Mouse (Mus musculus) embryonic facial prominence, embryonic 14.5 days (tissue): ENCODE measurements around the gene Fbxl15. TPM values are rescaled to one million over a fixed set of nuclear protein-coding genes. Genes with fewer than 3 reads are reported as not detected.
A peak's percentile ranks its signal among the peaks of the same experiment; 100 is the strongest.

Source experiments
- ATAC-seq: fragments of 200-750 bp; cut with Nextera tagmentation; 2 replicates; pipeline ENCODE4 v1.8.0; 2017; ENCODE audit warnings: low read depth, moderate number of reproducible peaks, moderate TSS enrichment
- DNase-seq: peaks from one replicate; pipeline ENCODE4 v3.0.0-alpha.2; 2015; ENCODE audit warnings: low spot score
- H3K27ac ChIP-seq: fragments of 300-500 bp; sonication (generic); replicated peaks from 2 replicates; pipeline ENCODE4 v1.5.1; 2014; ENCODE audit warnings: low read depth, mild to moderate bottlenecking, low read length, moderate library complexity
- H3K27me3 ChIP-seq: fragments of 300-500 bp; sonication (generic); replicated peaks from 2 replicates; pipeline ENCODE4 v1.6.1; 2014; ENCODE audit warnings: low read length; ENCODE audit not compliant: control insufficient read depth, insufficient read depth
- H3K36me3 ChIP-seq: fragments of 300-500 bp; sonication (generic); 2 replicates; pipeline ENCODE4 v1.6.1; 2014; ENCODE audit warnings: low read length, mixed read lengths; ENCODE audit not compliant: control insufficient read depth, insufficient read depth
- H3K4me1 ChIP-seq: fragments of 300-500 bp; sonication (generic); 2 replicates; pipeline ENCODE4 v1.6.1; 2014; ENCODE audit warnings: antibody characterized with exemption, low read length; ENCODE audit not compliant: control insufficient read depth, insufficient read depth
- H3K4me2 ChIP-seq: fragments of 300-500 bp; sonication (generic); 2 replicates; pipeline ENCODE4 v1.6.1; 2014; ENCODE audit warnings: low read depth, mild to moderate bottlenecking, low read length, moderate library complexity, mixed read lengths
- H3K4me3 ChIP-seq: fragments of 300-500 bp; sonication (generic); 2 replicates; pipeline ENCODE4 v1.5.1; 2014; ENCODE audit warnings: low read depth, mild to moderate bottlenecking, low read length
- H3K9ac ChIP-seq: fragments of 300-500 bp; sonication (generic); 2 replicates; pipeline ENCODE4 v1.6.1; 2014; ENCODE audit warnings: low read depth, mild to moderate bottlenecking, low read length, moderate library complexity, mixed read lengths
- H3K9me3 ChIP-seq: fragments of 300-500 bp; sonication (generic); 2 replicates; pipeline ENCODE4 v1.6.1; 2016; ENCODE audit warnings: low read length; ENCODE audit not compliant: control insufficient read depth
- WGBS: fragments of 180-500 bp; shearing (Covaris S2); extraction: QIAGEN DNeasy Blood & Tissue Kit; methylation state at CpG from one replicate; pipeline ENCODE4 v1.1.7; 2014; 5-methylcytosine and 5-hydroxymethylcytosine counted together
- polyA plus RNA-seq: library from polyadenylated mRNA; unstranded; fragments of >200 nt; fragmentation: Nextera tagmentation; extraction: Ambion mirVana; gene quantifications from 2 replicates; pipeline ENCODE4 v1.2.1, GENCODE M21; 2014

Fbxl15 gene
- polyA plus RNA-seq, 1 experiment from 2014 or later: 13.8 TPM

DNA sequence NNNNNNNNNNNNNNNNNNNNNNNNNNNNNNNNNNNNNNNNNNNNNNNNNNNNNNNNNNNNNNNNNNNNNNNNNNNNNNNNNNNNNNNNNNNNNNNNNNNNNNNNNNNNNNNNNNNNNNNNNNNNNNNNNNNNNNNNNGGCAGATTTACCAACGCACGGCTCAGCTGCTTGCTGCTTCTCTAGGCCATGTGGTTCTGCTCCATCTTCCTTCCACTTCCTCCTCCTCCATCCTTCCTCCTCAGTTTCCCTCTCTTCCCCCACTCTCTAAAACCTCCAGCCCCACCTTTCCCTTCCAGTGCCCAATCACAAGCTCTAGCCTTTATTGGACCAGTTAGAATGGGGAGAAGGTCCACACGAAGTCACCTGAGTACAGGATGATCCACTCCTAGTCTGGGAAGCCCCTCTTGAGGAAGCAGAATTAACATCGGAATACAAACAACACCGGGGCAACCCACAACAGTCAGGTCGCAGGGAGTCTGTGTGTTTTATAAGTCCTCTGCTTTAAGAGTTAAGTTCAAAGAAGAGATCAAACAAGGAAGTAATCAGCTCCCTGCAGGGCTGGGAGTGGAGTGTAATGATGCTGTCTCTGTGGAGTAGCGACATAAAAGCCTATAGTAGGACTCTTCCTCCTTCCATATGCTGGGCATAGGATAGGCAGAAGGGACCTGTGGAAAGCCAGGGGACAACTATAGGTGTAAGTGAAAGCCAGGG lies 16.9 kb downstream of the Fbxl15 start:
- WGBS: 21% methylated on average over 7 of the region's 7 CpGs
- no peak overlapping the region for H3K4me3 ChIP-seq
- H3K4me2 ChIP-seq: no peak overlapping the region
- DNase-seq: no peak
- H3K36me3 ChIP-seq: no peaks in the 10 kb centered on the region
- H3K27ac ChIP-seq: no peak overlapping the region
- no peak for ATAC-seq
- H3K4me1 ChIP-seq: 0 out of 2 replicates have a peak, but pooled peaks cover 7% of the 10 kb centered on the region
- H3K9ac ChIP-seq: no peak overlapping the region
- H3K27me3 ChIP-seq: no peaks in the 10 kb centered on the region
- no peaks in the 10 kb centered on the region for H3K9me3 ChIP-seq

DNA sequence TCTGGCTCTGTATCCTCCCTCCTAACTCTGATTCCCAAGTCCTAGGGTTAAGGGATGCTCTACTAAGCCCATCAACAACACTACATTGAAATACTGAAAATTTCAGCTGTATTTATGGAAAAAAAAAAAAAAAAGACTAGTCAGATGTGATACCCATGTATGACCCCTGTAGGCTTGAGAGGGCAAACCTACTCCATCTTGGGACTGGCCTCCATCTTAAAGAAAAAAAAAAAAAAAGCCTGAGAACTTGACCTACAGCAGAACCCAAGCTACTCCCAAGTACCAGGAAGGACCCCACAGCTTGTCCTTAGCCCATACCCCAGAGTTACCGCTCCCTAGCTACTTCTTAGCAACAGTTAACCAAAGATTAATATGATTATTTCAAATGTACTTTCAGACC lies 19.2 kb downstream of the Fbxl15 start:
- Histone ChIP-seq H3K4me3 (no peak overlapping the region), H3K27me3 (no peaks in the 10 kb centered on the region), H3K4me2 (no peak overlapping the region), H3K27ac (no peak overlapping the region), H3K9me3 (no peaks in the 10 kb centered on the region), H3K9ac (no peak overlapping the region), H3K36me3 (no peaks in the 10 kb centered on the region), H3K4me1 (0 out of 2 replicates have a peak, but pooled peaks cover 9% of the 10 kb centered on the region)
- DNase-seq (no peak), ATAC-seq (no peak)
- WGBS: 95% methylated on average over 1 of the region's 1 CpGs

DNA sequence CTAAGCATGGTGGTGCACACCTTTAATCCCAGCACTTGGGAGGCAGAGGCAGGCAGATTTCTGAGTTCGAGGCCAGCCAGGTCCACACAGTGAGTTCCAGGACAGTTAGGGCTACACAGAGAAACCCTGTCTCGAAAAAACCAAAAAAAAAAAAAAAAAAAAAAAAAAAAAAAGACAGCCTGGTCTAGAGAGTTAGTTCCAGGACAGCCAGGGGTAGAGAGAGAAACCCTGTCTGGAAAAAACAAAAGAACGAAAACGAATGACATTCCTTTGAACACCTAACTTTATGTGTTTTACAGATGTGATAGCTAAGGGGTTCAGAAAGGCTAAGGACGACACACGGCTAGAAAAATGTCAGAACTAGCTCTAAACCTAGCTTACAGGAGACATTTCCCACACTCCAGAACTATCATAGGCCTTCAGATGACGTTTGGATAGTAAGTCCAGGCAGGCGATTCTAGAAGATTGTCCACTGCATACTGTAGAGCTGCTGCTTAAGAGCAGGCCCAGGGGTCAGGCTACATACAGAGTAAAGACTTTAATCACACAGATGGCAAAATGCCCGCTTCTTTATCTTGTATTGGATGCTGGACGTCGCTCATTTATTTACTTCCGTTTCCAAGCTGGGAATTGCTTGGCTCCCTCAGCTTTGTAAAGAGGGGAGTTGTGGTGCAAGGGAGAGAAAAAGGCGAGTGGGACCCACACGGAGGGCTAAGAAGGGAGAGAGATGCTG lies 20.1 kb downstream of the Fbxl15 start:
- Histone ChIP-seq H3K9me3 (no peaks in the 10 kb centered on the region), H3K4me3 (peak overlapping the region; percentile 74), H3K4me2 (peak overlapping the region; percentile 92), H3K27me3 (no peaks in the 10 kb centered on the region), H3K27ac (peak overlapping the region; percentile 84), H3K4me1 (0 out of 2 replicates have a peak, but pooled peaks cover 9% of the 10 kb centered on the region), H3K9ac (peak overlapping the region; percentile 88), H3K36me3 (no peaks in the 10 kb centered on the region)
- 28% methylated on average over 14 of the region's 14 CpGs for WGBS
- DNase-seq (peak; percentile 59), ATAC-seq (no peak)

DNA sequence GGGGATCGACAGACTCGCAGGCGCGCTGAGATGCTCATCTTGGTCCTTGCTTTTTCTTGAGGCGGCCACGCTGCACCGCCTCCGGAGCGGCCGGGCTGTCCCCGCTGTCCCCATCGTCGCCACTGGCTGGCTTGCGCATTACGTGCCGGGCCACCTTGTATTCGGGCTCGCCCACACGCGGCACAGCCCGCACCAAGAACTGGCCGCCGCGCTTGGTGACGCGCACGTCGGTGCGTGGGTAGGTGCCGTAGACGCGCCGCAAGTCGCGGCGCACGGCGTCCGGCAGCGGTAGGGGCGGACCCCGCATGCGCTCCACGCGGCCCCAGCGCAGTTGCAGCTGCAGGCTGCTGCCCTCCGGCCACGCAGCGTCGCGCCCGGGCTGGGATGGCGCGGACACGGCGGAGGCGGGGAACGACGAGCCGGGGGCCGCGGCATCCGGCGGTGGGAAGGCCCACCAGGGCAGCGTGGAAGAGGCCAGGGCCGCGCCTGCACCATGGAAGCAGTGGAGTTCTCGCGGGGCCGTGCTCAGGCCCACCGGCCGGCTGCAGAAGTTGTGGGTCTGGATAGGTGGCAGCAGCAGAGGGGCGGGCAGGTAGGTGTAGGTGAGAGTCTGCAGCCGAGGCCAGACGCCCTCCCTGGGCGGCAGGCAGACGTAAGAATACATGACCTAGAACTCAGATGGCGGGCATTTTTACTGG lies 20.9 kb downstream of the Fbxl15 start:
- Histone ChIP-seq H3K27me3 (no peaks in the 10 kb centered on the region), H3K4me3 (peak overlapping the region; percentile 74), H3K9me3 (no peaks in the 10 kb centered on the region), H3K9ac (peak overlapping the region; percentile 88), H3K4me1 (0 out of 2 replicates have a peak, but pooled peaks cover 9% of the 10 kb centered on the region), H3K4me2 (peak overlapping the region; percentile 92), H3K36me3 (no peaks in the 10 kb centered on the region), H3K27ac (peak overlapping the region; percentile 84)
- under 1% methylated on average over 69 of the region's 78 CpGs for WGBS
- ATAC-seq: peak; percentile 93
- DNase-seq: peak; percentile 89

DNA sequence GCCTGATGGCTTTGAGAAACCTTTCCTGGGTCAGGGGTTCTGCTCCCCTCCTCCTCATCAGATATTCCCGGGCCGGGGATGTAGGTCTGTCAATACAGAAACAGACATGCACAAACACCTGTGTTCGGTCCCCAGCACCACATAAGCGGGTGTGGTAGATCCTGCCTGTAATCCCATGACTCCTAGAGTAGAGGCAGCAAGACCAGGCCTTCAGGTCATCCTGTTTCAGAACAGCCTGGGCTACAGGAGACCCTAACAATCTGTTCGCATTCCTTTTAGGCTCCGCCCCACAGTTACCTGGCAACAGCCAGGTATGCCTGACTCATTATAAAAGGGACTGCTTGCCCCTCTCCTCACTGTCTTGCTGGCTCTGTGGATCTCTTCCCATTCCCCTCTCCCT lies 21.6 kb downstream of the Fbxl15 start:
- Histone ChIP-seq H3K4me3 (peak overlapping the region; percentile 74), H3K27ac (peak overlapping the region; percentile 84; the same call in 1 of the 2 replicates)

DNA sequence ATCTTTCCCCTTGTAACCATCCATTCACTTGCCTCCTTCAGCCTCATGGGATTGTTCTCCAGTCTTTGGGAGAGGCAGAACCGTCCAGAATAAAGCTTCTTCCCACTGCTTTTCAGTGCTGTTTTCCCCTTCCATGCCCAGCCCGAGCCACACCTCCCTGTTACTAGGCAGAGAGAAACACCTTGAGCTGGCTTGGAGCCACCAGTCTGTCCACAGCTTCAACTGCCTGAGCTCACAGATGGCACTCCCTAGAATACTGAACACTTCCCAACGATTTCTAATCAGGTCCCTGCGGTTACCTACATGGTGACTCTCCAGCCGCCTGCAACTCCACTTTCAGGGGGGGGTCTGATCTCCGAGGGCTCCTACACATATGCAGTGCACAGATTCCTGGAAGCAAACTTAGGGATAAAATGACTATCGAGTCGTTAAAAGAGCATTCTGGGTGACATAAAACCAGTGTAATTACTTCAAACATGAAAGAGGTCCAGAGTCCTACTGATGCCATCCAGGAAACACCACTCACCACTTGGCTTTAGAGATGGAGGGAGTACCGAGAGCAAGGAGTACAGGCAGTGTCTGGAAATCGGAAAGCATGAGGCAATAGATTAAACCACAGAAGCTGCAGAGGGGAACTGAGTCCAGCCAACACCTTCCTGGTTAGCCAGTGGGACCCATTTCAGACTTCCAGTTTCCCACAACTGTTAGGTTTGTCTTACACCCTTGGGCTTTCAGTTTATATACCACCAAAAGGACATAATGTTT lies 22.4 kb downstream of the Fbxl15 start, which contains the start of gene 2310034G01Rik:
Gene 2310034G01Rik, minus strand, starts transcription at position 135 of the 765 bp plus-strand sequence.
- DNase-seq (no peak), ATAC-seq (no peak)
- WGBS: 60% methylated on average over 10 of the region's 10 CpGs
- peak within 1 kb of the TSS; percentile 74 for H3K4me3 ChIP-seq
- no peaks in the 10 kb centered on the region for H3K27me3 ChIP-seq
- H3K9ac ChIP-seq: peak within 1 kb of the TSS; percentile 88
- H3K4me2 ChIP-seq: peak within 1 kb of the TSS; percentile 92
- H3K9me3 ChIP-seq: no peaks in the 10 kb centered on the region
- peak within 1 kb of the TSS; percentile 84 for H3K27ac ChIP-seq
- no peaks in the 10 kb centered on the region for H3K36me3 ChIP-seq
- 0 out of 2 replicates have a peak, but pooled peaks cover 9% of the 10 kb centered on the region for H3K4me1 ChIP-seq

More for the DNA sequence above, 21.6 kb downstream of the Fbxl15 start:
- 23% methylated on average over 6 of the region's 6 CpGs for WGBS
- Histone ChIP-seq H3K36me3 (no peaks in the 10 kb centered on the region), H3K4me2 (peak overlapping the region; percentile 92), H3K9me3 (no peaks in the 10 kb centered on the region), H3K4me1 (0 out of 2 replicates have a peak, but pooled peaks cover 9% of the 10 kb centered on the region), H3K9ac (peak overlapping the region; percentile 88), H3K27me3 (no peaks in the 10 kb centered on the region)
- DNase-seq (no peak), ATAC-seq (no peak)

DNA sequence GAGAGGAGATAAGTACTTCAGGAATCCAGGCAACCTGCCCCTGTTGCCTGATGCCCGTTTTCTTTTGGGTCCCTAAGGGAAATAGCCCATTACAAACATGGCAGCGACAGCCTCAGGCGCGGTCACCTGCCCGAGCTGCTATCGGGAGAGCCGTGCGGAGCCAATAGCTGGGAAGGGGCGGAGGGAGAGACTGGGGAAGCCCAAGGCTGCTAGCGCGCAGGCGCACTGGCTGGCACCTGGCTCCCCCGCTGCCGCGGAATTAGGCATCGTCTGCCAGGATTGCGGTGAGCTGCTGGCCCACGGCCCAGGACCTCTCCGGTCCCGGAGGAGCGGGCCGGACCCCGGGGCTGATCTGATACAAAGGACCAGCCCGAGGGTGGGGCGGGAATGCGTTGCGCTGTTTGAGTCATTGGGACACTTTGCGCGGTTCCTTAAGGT lies 28.7 kb downstream of the Fbxl15 start:
- no peak overlapping the region for H3K27ac ChIP-seq
- H3K4me1 ChIP-seq: peaks cover 10% of the 10 kb centered on the region; the same call in 1 of the 2 replicates
- peak overlapping the region; percentile 52 for H3K9ac ChIP-seq
- DNase-seq: peak; percentile 94
- ATAC-seq: peak; percentile 93
- peak overlapping the region; percentile 76 for H3K4me2 ChIP-seq
- peaks cover 20% of the 10 kb centered on the region for H3K27me3 ChIP-seq
- WGBS: under 1% methylated on average over 29 of the region's 29 CpGs
- no peaks in the 10 kb centered on the region for H3K36me3 ChIP-seq
- no peaks in the 10 kb centered on the region for H3K9me3 ChIP-seq
- peak overlapping the region; percentile 45 for H3K4me3 ChIP-seq
